Mouse (Mus musculus) myocyte (in vitro differentiated cells): ENCODE results near the gene Comt.

Source experiments
- MAX ChIP-seq: IDR thresholded peaks from one replicate; pipeline ENCODE4 v1.6.1; 2011; ENCODE audit warnings: low read depth, mild to moderate bottlenecking, control low read depth
- MYOD1 ChIP-seq, 3 experiments: IDR thresholded peaks; one replicate each; pipeline ENCODE4 v1.6.1; 2011; ENCODE audit warnings: control low read depth in 2 of 3, low read depth in 2 of 3, mild to moderate bottlenecking in 2 of 3, moderate library complexity in 1 of 3; ENCODE audit not compliant: insufficient read length in 2 of 3, control insufficient read depth in 1 of 3

- TF ChIP-seq MYOD1 (IDR thresholded peaks at IDR 0.05; ENCODE audit: control insufficient read depth in 1 of 3, insufficient read length in 2 of 3, low read depth in 2 of 3) (no peak), MAX (no peak)
Measured at GRCm38 (mm10) chr16:18391127-18391526, 35.5 kb downstream of the Comt start.
